Mouse (Mus musculus): Measurements from ENCODE around the gene Trim71.

DNA sequence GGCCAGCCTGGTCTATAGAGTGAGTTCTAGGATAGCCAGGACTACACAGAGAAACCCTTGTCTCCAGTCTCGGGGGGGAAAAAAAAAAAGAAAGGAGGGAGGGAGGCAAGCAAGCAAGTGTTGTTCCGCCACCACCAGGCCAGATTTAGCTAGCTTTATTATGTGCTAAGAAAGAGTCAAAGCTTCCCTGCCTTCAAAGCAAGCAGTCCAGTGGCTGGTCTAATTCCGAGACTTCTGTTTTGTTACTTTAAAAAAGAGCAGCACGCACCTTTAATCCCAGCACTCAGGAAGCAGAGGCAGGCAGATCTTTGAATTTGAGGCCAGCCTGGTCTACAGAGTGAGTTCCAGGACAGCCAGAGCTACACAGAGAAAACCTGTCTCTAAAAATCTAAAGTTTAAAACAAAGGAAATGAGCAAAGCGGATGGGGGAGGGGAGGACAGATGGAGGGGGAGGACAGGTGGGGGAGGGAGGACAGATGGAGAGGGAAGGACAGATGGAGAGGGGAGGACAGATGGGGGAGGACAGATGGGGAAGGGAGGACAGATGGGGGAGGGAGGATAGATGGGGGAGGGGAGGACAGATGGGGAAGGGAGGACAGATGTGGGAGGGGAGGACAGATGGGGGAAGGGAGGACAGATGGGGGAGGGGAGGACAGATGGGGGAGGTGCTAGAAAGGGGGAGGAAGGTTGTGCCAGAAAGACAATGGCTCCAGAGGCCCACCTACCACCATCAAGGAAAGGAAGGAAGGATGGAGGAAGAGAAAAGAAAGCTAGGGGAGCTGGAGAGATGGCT lies 4.7 kb upstream of the Trim71 start:
- TF ChIP-seq POLR2A (IDR thresholded peaks at IDR 0.05; ENCODE audit: borderline replicate concordance, low read depth, low read length) (no peak), CTCF (IDR thresholded peaks at IDR 0.05; ENCODE audit: low read depth, low read length) (no peak)

Data from bone marrow macrophage, adult 2 months (primary cell).